Mouse (Mus musculus): ENCODE data around the gene Tmem274.
"Not testable (repeated sequence)": the region's sequence is repeated elsewhere in the genome, so short reads cannot be mapped to it uniquely, and the experiment has no call there.

The Tmem274 gene

GRCm38 (mm10) chr4:149477078-149477477 is at the start of gene Tmem274:
Gene Tmem274 (plus strand): TSS chr4:149477378.
- DNase-seq (ENCODE audit: low spot score in 2 of 2), result no peak

GRCm38 (mm10) chr4:149429592-149429991 is 47.6 kb upstream of the Tmem274 start:
- no peak for DNase-seq (ENCODE audit: low spot score in 2 of 2)

GRCm38 (mm10) chr4:149431887-149432286 is 45.3 kb upstream of the Tmem274 start:
- not testable (repeated sequence) for DNase-seq (ENCODE audit: low spot score in 2 of 2)

- no peak for DNase-seq (ENCODE audit: low spot score in 2 of 2)
Observed at GRCm38 (mm10) chr4:149440576-149440975, 36.6 kb upstream of the Tmem274 start.

GRCm38 (mm10) chr4:149442436-149442835 is 34.7 kb upstream of the Tmem274 start:
- DNase-seq (ENCODE audit: low spot score in 2 of 2), result peak; percentile 34 to 42

- DNase-seq (ENCODE audit: low spot score in 2 of 2), result no peak
Observed at GRCm38 (mm10) chr4:149444465-149444864, 32.7 kb upstream of the Tmem274 start.

GRCm38 (mm10) chr4:149444964-149445701 is 32.0 kb upstream of the Tmem274 start:
- DNase-seq (ENCODE audit: low spot score in 2 of 2), result peak; percentile 90 to 91

- peak in 1 of 2 experiments; percentile 41 for DNase-seq (ENCODE audit: low spot score in 2 of 2)
Observed at GRCm38 (mm10) chr4:149445868-149446267, 31.3 kb upstream of the Tmem274 start.

- no peak for DNase-seq (ENCODE audit: low spot score in 2 of 2)
Observed at GRCm38 (mm10) chr4:149446309-149446708, 30.9 kb upstream of the Tmem274 start.

GRCm38 (mm10) chr4:149450636-149451035 is 26.5 kb upstream of the Tmem274 start:
- no peak for DNase-seq (ENCODE audit: low spot score in 2 of 2)

GRCm38 (mm10) chr4:149453656-149454055 is 23.5 kb upstream of the Tmem274 start:
- no peak for DNase-seq (ENCODE audit: low spot score in 2 of 2)

GRCm38 (mm10) chr4:149454263-149454662 is 22.9 kb upstream of the Tmem274 start:
- no peak for DNase-seq (ENCODE audit: low spot score in 2 of 2)

GRCm38 (mm10) chr4:149454879-149455278 is 22.3 kb upstream of the Tmem274 start, which contains the start of gene Rbp7:
Gene Rbp7 (minus strand): TSS chr4:149454978.
- peak; percentile 27 to 65 for DNase-seq (ENCODE audit: low spot score in 2 of 2)

- not testable (repeated sequence) for DNase-seq (ENCODE audit: low spot score in 2 of 2)
Observed at GRCm38 (mm10) chr4:149457163-149457562, 20.0 kb upstream of the Tmem274 start.

- DNase-seq (ENCODE audit: low spot score in 2 of 2), result peak; percentile 68
Observed at GRCm38 (mm10) chr4:149457831-149458430, 19.2 kb upstream of the Tmem274 start.

- no peak for DNase-seq (ENCODE audit: low spot score in 2 of 2)
Observed at GRCm38 (mm10) chr4:149458526-149458925, 18.7 kb upstream of the Tmem274 start.

- DNase-seq (ENCODE audit: low spot score in 2 of 2), result no peak
Observed at GRCm38 (mm10) chr4:149459425-149459824, 17.8 kb upstream of the Tmem274 start.

GRCm38 (mm10) chr4:149460475-149460874 is 16.7 kb upstream of the Tmem274 start:
- not testable (repeated sequence) for DNase-seq (ENCODE audit: low spot score in 2 of 2)

GRCm38 (mm10) chr4:149461579-149462304 is 15.4 kb upstream of the Tmem274 start:
- peak; percentile 43 to 59 for DNase-seq (ENCODE audit: low spot score in 2 of 2)

- DNase-seq (ENCODE audit: low spot score in 2 of 2), result no peak
Observed at GRCm38 (mm10) chr4:149462305-149462971, 14.7 kb upstream of the Tmem274 start.

GRCm38 (mm10) chr4:149463435-149463950 is 13.7 kb upstream of the Tmem274 start:
- no peak for DNase-seq (ENCODE audit: low spot score in 2 of 2)

GRCm38 (mm10) chr4:149469557-149469956 is 7.6 kb upstream of the Tmem274 start:
- DNase-seq (ENCODE audit: low spot score in 2 of 2), result no peak
